Mouse (Mus musculus) myocyte (in vitro differentiated cells): Measurements from ENCODE around the gene Pisd. TPM values are rescaled to one million over a fixed set of nuclear protein-coding genes. Genes with fewer than 3 reads are reported as not detected.
"Not testable (repeated sequence)": the region's sequence is repeated elsewhere in the genome, so short reads cannot be mapped to it uniquely, and the experiment has no call there.

Experiments used
- H3K27me3 ChIP-seq: one replicate; pipeline ENCODE4 v1.6.1; 2011; ENCODE audit not compliant: control insufficient read depth, insufficient read depth, insufficient read length
- H3K36me3 ChIP-seq: one replicate; pipeline ENCODE4 v1.6.1; 2011; ENCODE audit not compliant: control insufficient read depth, insufficient read depth
- H3K4me2 ChIP-seq: one replicate; pipeline ENCODE4 v1.6.1; 2011; ENCODE audit warnings: low read depth, control low read depth
- H3K4me3 ChIP-seq: one replicate; pipeline ENCODE4 v1.5.1; 2011; ENCODE audit warnings: mild to moderate bottlenecking, control low read depth, moderate library complexity
- H3K79me2 ChIP-seq: one replicate; pipeline ENCODE4 v1.6.1; 2011; ENCODE audit not compliant: control insufficient read depth, insufficient read depth
- H3ac ChIP-seq: one replicate; pipeline ENCODE4 v1.6.1; 2011; ENCODE audit not compliant: control insufficient read depth, insufficient read length
- CEBPB ChIP-seq: IDR thresholded peaks from 2 replicates; pipeline ENCODE4 v1.6.1; 2011; ENCODE audit warnings: mild to moderate bottlenecking, moderate library complexity; ENCODE audit not compliant: poor library complexity, insufficient read depth, severe bottlenecking
- E2F4 ChIP-seq: IDR thresholded peaks from one replicate; pipeline ENCODE4 v1.6.1; 2011; ENCODE audit warnings: mild to moderate bottlenecking, control low read depth, moderate library complexity; ENCODE audit not compliant: insufficient read depth
- MAX ChIP-seq: IDR thresholded peaks from one replicate; pipeline ENCODE4 v1.6.1; 2011; ENCODE audit warnings: low read depth, mild to moderate bottlenecking, control low read depth
- MYOD1 ChIP-seq, 3 experiments: IDR thresholded peaks; one replicate each; pipeline ENCODE4 v1.6.1; 2011; ENCODE audit warnings: control low read depth in 2 of 3, low read depth in 2 of 3, mild to moderate bottlenecking in 2 of 3, moderate library complexity in 1 of 3; ENCODE audit not compliant: insufficient read length in 2 of 3, control insufficient read depth in 1 of 3
- MYOG ChIP-seq, 3 experiments: IDR thresholded peaks; one replicate each; pipeline ENCODE4 v1.6.1; 2011; ENCODE audit warnings: control low read depth in 2 of 3, low read depth in 2 of 3, mild to moderate bottlenecking in 2 of 3; ENCODE audit not compliant: insufficient read length in 2 of 3, control insufficient read depth in 1 of 3, insufficient read depth in 1 of 3
- POLR2A ChIP-seq: IDR thresholded peaks from one replicate; pipeline ENCODE4 v1.6.1; 2011; ENCODE audit warnings: low read depth, mild to moderate bottlenecking, control low read depth, moderate library complexity; ENCODE audit not compliant: insufficient read length
- POLR2AphosphoS2 ChIP-seq: IDR thresholded peaks from one replicate; pipeline ENCODE4 v1.6.1; 2011; ENCODE audit warnings: low read depth, control low read depth; ENCODE audit not compliant: insufficient read length
- REST ChIP-seq: IDR thresholded peaks from one replicate; pipeline ENCODE4 v1.6.1; 2011; ENCODE audit warnings: mild to moderate bottlenecking, control low read depth, moderate library complexity; ENCODE audit not compliant: insufficient read depth, insufficient read length
- SRF ChIP-seq: IDR thresholded peaks from one replicate; pipeline ENCODE4 v1.6.1; 2011; ENCODE audit warnings: low read depth; ENCODE audit not compliant: control insufficient read depth, insufficient read length
- TCF12 ChIP-seq: IDR thresholded peaks from one replicate; pipeline ENCODE4 v1.6.1; 2011; ENCODE audit warnings: mild to moderate bottlenecking, control low read depth; ENCODE audit not compliant: poor library complexity, insufficient read depth, severe bottlenecking
- TCF3 ChIP-seq: IDR thresholded peaks from one replicate; pipeline ENCODE4 v1.6.1; 2011; ENCODE audit warnings: low read depth, control low read depth; ENCODE audit not compliant: insufficient read length
- USF1 ChIP-seq: IDR thresholded peaks from one replicate; pipeline ENCODE4 v1.6.1; 2011; ENCODE audit warnings: low read depth, mild to moderate bottlenecking, control low read depth, moderate library complexity
- polyA plus RNA-seq: library from polyadenylated mRNA; unstranded; fragments of >200 nt; fragmentation: generic; extraction: Trizol; gene quantifications from one replicate; pipeline ENCODE4 v1.2.1, GENCODE M21; 2012; ENCODE audit warnings: missing spikeins

The Pisd gene
- polyA plus RNA-seq, 1 experiment = 58.8 TPM

- no peak overlapping the region for H3K4me2 ChIP-seq
- H3ac ChIP-seq = no peak overlapping the region
- H3K4me3 ChIP-seq = no peak overlapping the region
- no peaks in the 10 kb centered on the region for H3K79me2 ChIP-seq
- no peaks in the 10 kb centered on the region for H3K27me3 ChIP-seq
- H3K36me3 ChIP-seq = peaks cover 35% of the 10 kb centered on the region
- no peak for TF ChIP-seq TCF3
- no peak for TF ChIP-seq USF1
- TF ChIP-seq E2F4 = no peak
- TF ChIP-seq CEBPB = no peak
- no peak for TF ChIP-seq SRF
- no peak for TF ChIP-seq MAX
- TF ChIP-seq MYOD1 (IDR thresholded peaks at IDR 0.05; ENCODE audit: control insufficient read depth in 1 of 3, insufficient read length in 2 of 3, low read depth in 2 of 3) = no peak
- no peak for TF ChIP-seq POLR2AphosphoS2
- no peak for TF ChIP-seq MYOG (IDR thresholded peaks at IDR 0.05; ENCODE audit: control insufficient read depth in 1 of 3, insufficient read depth in 1 of 3, insufficient read length in 2 of 3, low read depth in 2 of 3)
- TF ChIP-seq POLR2A = no peak
- no peak for TF ChIP-seq TCF12
- TF ChIP-seq REST = no peak
Observed at GRCm38 (mm10) chr5:32815396-32815795, 29.9 kb upstream of the Pisd start.

GRCm38 (mm10) chr5:32786454-32786853 lies 1.0 kb upstream of the Pisd start:
- H3K36me3 ChIP-seq, H3K79me2 ChIP-seq, H3K4me2 ChIP-seq, H3ac ChIP-seq, H3K27me3 ChIP-seq: not testable (repeated sequence)
- H3K4me3 ChIP-seq = peak overlapping the region; percentile 58

- Histone ChIP-seq H3K36me3 (no peaks in the 10 kb centered on the region), H3K79me2 (no peaks in the 10 kb centered on the region)
- no peak for TF ChIP-seq MYOD1 (IDR thresholded peaks at IDR 0.05; ENCODE audit: control insufficient read depth in 1 of 3, insufficient read length in 2 of 3, low read depth in 2 of 3)
Observed at GRCm38 (mm10) chr5:32784726-32785125, 720 bp downstream of the Pisd start.

GRCm38 (mm10) chr5:32781596-32781995 lies 3.9 kb downstream of the Pisd start:
- no peak for TF ChIP-seq CEBPB
- TF ChIP-seq E2F4 = no peak
- no peak for TF ChIP-seq REST
- no peak for TF ChIP-seq TCF3
- no peak for TF ChIP-seq MAX
- no peak for TF ChIP-seq MYOD1 (IDR thresholded peaks at IDR 0.05; ENCODE audit: control insufficient read depth in 1 of 3, insufficient read length in 2 of 3, low read depth in 2 of 3)
- TF ChIP-seq USF1 = no peak
- no peak for TF ChIP-seq MYOG (IDR thresholded peaks at IDR 0.05; ENCODE audit: control insufficient read depth in 1 of 3, insufficient read depth in 1 of 3, insufficient read length in 2 of 3, low read depth in 2 of 3)
- TF ChIP-seq POLR2AphosphoS2 = no peak
- no peak for TF ChIP-seq TCF12
- TF ChIP-seq SRF = no peak
- TF ChIP-seq POLR2A = no peak
- H3K36me3 ChIP-seq = no peaks in the 10 kb centered on the region
- no peaks in the 10 kb centered on the region for H3K27me3 ChIP-seq

More at GRCm38 (mm10) chr5:32784726-32785125, 720 bp downstream of the Pisd start:
- Histone ChIP-seq H3K27me3 (no peaks in the 10 kb centered on the region), H3K4me2 (peak overlapping the region; percentile 94), H3K4me3 (peak overlapping the region; percentile 58), H3ac (peak overlapping the region; percentile 10)

GRCm38 (mm10) chr5:32778168-32778567 lies 7.3 kb downstream of the Pisd start:
- Histone ChIP-seq H3K79me2 (no peaks in the 10 kb centered on the region), H3K27me3 (no peaks in the 10 kb centered on the region), H3K4me2 (no peak overlapping the region), H3ac (no peak overlapping the region), H3K36me3 (no peaks in the 10 kb centered on the region), H3K4me3 (no peak overlapping the region)
- no peak for TF ChIP-seq USF1
- no peak for TF ChIP-seq MYOG (IDR thresholded peaks at IDR 0.05; ENCODE audit: control insufficient read depth in 1 of 3, insufficient read depth in 1 of 3, insufficient read length in 2 of 3, low read depth in 2 of 3)
- TF ChIP-seq SRF = no peak
- no peak for TF ChIP-seq TCF3
- TF ChIP-seq REST = no peak
- TF ChIP-seq MYOD1 (IDR thresholded peaks at IDR 0.05; ENCODE audit: control insufficient read depth in 1 of 3, insufficient read length in 2 of 3, low read depth in 2 of 3) = no peak
- no peak for TF ChIP-seq CEBPB
- no peak for TF ChIP-seq MAX
- no peak for TF ChIP-seq POLR2AphosphoS2
- no peak for TF ChIP-seq POLR2A

More at GRCm38 (mm10) chr5:32781596-32781995, 3.9 kb downstream of the Pisd start:
- no peak overlapping the region for H3K4me2 ChIP-seq
- no peak overlapping the region for H3ac ChIP-seq
- H3K4me3 ChIP-seq = no peak overlapping the region
- H3K79me2 ChIP-seq = no peaks in the 10 kb centered on the region
